Mouse (Mus musculus) liver, postnatal 0 days (tissue): ENCODE measurements at regions not wholly inside any gene's neighbourhood (a gene's known extent, or its start where the extent isn't known, plus 50 kb on each side); places are given as distances from the start of the nearest gene placed in this dataset.
"Not testable (repeated sequence)": the region's sequence is repeated elsewhere in the genome, so short reads cannot be mapped to it uniquely, and the experiment has no call there.

ENCODE experiments used
- CTCF ChIP-seq: sonication (generic); IDR thresholded peaks from 2 replicates; pipeline ENCODE4 v1.5.1; 2016; ENCODE audit warnings: antibody characterized with exemption, low read depth
- EP300 ChIP-seq: IDR thresholded peaks from 2 replicates; pipeline ENCODE4 v1.6.1; 2016; ENCODE audit warnings: antibody characterized with exemption, low read depth, mild to moderate bottlenecking

GRCm38 (mm10) chr16:12878326-12878725 is 231.2 kb upstream of the Ercc4 start:
- TF ChIP-seq CTCF, EP300: not testable (repeated sequence)
